Mouse (Mus musculus): ENCODE results near the gene Kif26b. TPM values are rescaled to one million over a fixed set of nuclear protein-coding genes. Genes with fewer than 3 reads are reported as not detected.

Gene Kif26b
- polyA plus RNA-seq, 1 experiment from 2014 or later, result 2.7 TPM

DNA sequence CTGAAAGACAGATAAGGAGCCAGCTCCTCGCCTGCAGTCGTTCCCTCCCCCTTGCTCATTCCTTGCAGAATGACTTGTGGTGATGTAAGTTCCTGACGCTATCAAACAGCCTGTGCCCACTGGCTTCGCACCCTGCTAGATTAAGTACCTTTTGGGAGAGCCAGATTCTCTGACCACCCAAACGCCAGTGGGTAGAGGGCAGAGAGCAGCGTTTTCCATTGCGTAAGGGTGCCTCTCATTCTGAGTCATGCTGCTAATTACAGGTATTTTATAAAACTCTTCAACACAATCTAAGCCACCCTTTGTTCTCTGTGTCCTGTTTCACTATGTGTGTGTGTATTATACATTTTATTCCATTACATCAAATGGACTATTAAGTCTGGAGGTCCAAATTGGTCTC, 352.0 kb downstream of the Kif26b start:
- DNase-seq (ENCODE audit: low spot score), result no peak
- Histone ChIP-seq H3K27ac (ENCODE audit: low read depth, low read length) (no peak overlapping the region), H3K9me3 (replicated peaks; ENCODE audit: control insufficient read depth, low read length) (no peaks in the 10 kb centered on the region), H3K4me3 (ENCODE audit: low read depth, low read length) (no peak overlapping the region), H3K4me2 (ENCODE audit: low read length) (no peak overlapping the region), H3K4me1 (ENCODE audit: control insufficient read depth, insufficient read depth, low read length) (no peaks in the 10 kb centered on the region), H3K36me3 (ENCODE audit: control insufficient read depth, insufficient read depth, low read length) (no peaks in the 10 kb centered on the region), H3K27me3 (replicated peaks; ENCODE audit: control insufficient read depth, insufficient read depth, low read length) (no peaks in the 10 kb centered on the region), H3K9ac (ENCODE audit: low read length) (no peak overlapping the region)
- ATAC-seq, result no peak
- WGBS, result 81% methylated on average over 7 of the region's 7 CpGs

DNA sequence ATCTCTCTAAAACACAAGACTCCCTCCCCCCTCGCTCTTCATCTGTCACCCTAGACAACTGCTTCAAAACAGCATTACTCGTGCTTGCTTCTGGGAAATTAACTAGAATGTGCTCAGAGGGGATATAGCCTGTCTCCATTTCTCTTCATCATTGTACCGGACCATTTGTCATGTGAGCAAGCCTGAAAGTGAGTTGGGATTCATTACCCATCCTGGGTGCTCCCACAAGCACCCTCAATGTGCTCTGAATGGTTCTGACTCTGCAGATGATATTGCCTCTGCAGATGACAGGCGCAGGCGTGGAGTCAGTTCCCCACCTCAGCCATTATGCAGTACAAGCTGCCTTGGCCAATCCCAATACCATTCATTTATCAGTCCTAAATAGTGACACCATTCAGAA, 357.7 kb downstream of the Kif26b start:
- DNase-seq (ENCODE audit: low spot score) (no peak), ATAC-seq (0 out of 2 replicates have a peak, but pooled peaks have one; percentile 23)
- Histone ChIP-seq H3K4me3 (ENCODE audit: low read depth, low read length) (no peak overlapping the region), H3K36me3 (ENCODE audit: control insufficient read depth, insufficient read depth, low read length) (no peaks in the 10 kb centered on the region), H3K4me2 (ENCODE audit: low read length) (no peak overlapping the region), H3K27me3 (replicated peaks; ENCODE audit: control insufficient read depth, insufficient read depth, low read length) (no peaks in the 10 kb centered on the region), H3K9me3 (replicated peaks; ENCODE audit: control insufficient read depth, low read length) (no peaks in the 10 kb centered on the region), H3K27ac (ENCODE audit: low read depth, low read length) (no peak overlapping the region), H3K9ac (ENCODE audit: low read length) (no peak overlapping the region), H3K4me1 (ENCODE audit: control insufficient read depth, insufficient read depth, low read length) (no peaks in the 10 kb centered on the region)
- WGBS, result 81% methylated on average over 5 of the region's 5 CpGs

DNA sequence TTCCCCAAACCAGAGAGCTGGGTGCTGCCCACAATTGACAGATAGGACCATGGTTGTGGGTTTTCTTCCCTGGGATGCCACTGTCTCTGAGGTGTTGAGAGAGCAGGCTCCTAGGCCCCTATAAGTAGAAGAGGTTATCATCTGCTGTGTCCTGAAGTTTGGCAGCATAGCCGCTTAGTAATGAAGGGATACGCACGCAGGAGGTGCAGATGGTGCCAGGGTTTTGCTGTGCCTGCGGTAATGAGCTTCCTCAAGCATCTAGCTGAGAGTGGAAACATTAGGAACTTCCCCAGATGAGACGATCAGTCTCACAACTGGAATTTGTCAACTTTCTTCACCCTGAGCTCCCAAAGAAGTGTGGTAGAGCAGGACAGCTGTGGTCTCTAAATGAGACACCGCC, 363.5 kb downstream of the Kif26b start:
- Histone ChIP-seq H3K4me2 (ENCODE audit: low read length) (no peak overlapping the region), H3K4me1 (ENCODE audit: control insufficient read depth, insufficient read depth, low read length) (peaks cover 14% of the 10 kb centered on the region; the same call in 1 of the 2 replicates), H3K27ac (ENCODE audit: low read depth, low read length) (no peak overlapping the region), H3K27me3 (replicated peaks; ENCODE audit: control insufficient read depth, insufficient read depth, low read length) (no peaks in the 10 kb centered on the region), H3K4me3 (ENCODE audit: low read depth, low read length) (no peak overlapping the region), H3K9me3 (replicated peaks; ENCODE audit: control insufficient read depth, low read length) (no peaks in the 10 kb centered on the region), H3K36me3 (ENCODE audit: control insufficient read depth, insufficient read depth, low read length) (no peaks in the 10 kb centered on the region), H3K9ac (ENCODE audit: low read length) (no peak overlapping the region)
- ATAC-seq (no peak), DNase-seq (ENCODE audit: low spot score) (peak; percentile 64)
- WGBS, result 46% methylated on average over 6 of the region's 6 CpGs

DNA sequence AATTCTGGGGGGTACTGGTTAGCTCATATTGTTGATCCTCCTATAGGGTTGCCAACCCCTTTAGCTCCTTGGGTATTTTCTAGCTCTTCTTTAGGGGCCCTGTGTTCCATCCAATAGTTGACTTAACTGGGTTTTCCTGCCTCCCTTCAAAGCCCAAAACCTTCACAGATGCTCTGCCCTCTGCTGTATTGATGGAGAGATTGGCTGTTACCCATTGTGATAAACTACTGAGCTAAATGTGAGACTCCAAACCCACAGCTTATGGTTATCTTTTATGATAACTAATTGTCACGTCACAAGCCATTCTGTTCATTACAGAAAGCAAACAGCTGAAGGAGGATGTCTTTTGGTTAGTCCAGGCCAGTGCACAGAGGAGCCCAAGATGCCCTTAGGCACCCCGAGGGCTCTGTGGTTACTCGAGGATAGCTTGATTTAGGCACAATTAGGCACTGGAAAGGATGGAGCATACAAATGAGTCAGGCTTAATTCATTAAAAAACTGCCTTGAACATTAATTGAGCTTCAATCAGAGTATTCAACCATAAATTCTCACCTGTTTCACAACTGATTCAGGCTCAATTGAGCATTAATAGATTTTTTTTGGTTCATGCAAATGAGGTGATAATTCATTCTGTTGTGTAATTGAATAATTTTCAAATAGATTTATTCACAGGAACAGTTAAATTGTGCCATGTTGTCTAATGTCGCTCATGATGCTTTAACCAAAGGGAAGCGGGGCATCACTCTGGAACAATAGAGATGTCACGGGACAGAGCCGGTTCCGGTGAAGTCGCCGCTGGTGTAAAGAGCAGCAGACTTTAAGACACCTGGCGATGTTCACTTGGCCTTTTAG, 364.5 kb downstream of the Kif26b start:
- Histone ChIP-seq H3K27me3 (replicated peaks; ENCODE audit: control insufficient read depth, insufficient read depth, low read length) (no peaks in the 10 kb centered on the region), H3K4me2 (ENCODE audit: low read length) (no peak overlapping the region), H3K36me3 (ENCODE audit: control insufficient read depth, insufficient read depth, low read length) (no peaks in the 10 kb centered on the region), H3K9me3 (replicated peaks; ENCODE audit: control insufficient read depth, low read length) (no peaks in the 10 kb centered on the region), H3K9ac (ENCODE audit: low read length) (no peak overlapping the region), H3K27ac (ENCODE audit: low read depth, low read length) (no peak overlapping the region; the same call in 1 of the 2 replicates), H3K4me1 (ENCODE audit: control insufficient read depth, insufficient read depth, low read length) (peaks cover 14% of the 10 kb centered on the region; the same call in 1 of the 2 replicates), H3K4me3 (ENCODE audit: low read depth, low read length) (no peak overlapping the region)
- DNase-seq (ENCODE audit: low spot score) (peak; percentile 84), ATAC-seq (peak; percentile 94)
- WGBS, result 24% methylated on average over 11 of the region's 11 CpGs

DNA sequence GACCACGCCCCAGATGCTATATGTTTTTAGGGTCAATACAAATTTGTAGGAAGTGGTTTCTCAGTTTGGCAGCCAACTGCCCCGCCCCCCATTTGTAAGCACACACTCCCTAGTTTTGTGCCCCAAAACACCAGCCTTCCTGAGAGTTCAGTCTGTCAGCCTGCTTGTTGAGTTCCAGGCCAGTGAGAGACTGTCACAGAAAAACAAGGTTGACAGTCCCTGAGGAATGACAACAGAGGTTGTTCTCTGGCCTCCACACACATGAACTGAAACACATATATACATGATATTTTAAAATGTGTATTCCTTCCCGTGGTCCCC, 365.1 kb downstream of the Kif26b start:
- no peaks in the 10 kb centered on the region for H3K36me3 ChIP-seq (ENCODE audit: control insufficient read depth, insufficient read depth, low read length)
- no peaks in the 10 kb centered on the region for H3K27me3 ChIP-seq (replicated peaks; ENCODE audit: control insufficient read depth, insufficient read depth, low read length)
- no peak for DNase-seq (ENCODE audit: low spot score)
- no peak overlapping the region for H3K4me3 ChIP-seq (ENCODE audit: low read depth, low read length)
- H3K9ac ChIP-seq (ENCODE audit: low read length), result no peak overlapping the region
- WGBS, result 60% methylated on average over 3 of the region's 3 CpGs
- H3K9me3 ChIP-seq (replicated peaks; ENCODE audit: control insufficient read depth, low read length), result no peaks in the 10 kb centered on the region
- no peak overlapping the region for H3K4me2 ChIP-seq (ENCODE audit: low read length)
- peak; percentile 61 for ATAC-seq
- H3K27ac ChIP-seq (ENCODE audit: low read depth, low read length), result no peak overlapping the region
- H3K4me1 ChIP-seq (ENCODE audit: control insufficient read depth, insufficient read depth, low read length), result peaks cover 14% of the 10 kb centered on the region; the same call in 1 of the 2 replicates

DNA sequence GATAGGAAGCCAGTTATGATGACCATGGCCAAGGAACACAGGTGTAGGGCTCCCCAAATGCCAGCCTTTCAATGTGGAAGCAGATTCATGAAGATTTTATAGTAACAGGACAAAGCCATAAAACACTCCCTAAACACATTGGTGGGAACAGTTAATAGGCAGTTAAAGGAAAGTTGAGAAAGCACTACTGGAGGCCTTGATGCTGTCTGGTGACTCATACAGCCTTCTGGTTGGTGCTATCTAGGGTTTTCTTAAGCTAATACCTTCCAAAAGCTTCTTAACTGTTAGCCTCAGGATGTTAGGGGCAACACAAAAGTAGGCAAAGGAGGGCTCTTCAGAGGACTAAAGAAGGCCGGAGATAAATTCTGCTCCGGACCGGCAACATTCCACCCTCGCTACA, 366.7 kb downstream of the Kif26b start:
- no peak overlapping the region for H3K4me3 ChIP-seq (ENCODE audit: low read depth, low read length)
- H3K9me3 ChIP-seq (replicated peaks; ENCODE audit: control insufficient read depth, low read length), result no peaks in the 10 kb centered on the region
- DNase-seq (ENCODE audit: low spot score) (no peak), ATAC-seq (no peak)
- no peak overlapping the region for H3K9ac ChIP-seq (ENCODE audit: low read length)
- H3K36me3 ChIP-seq (ENCODE audit: control insufficient read depth, insufficient read depth, low read length), result no peaks in the 10 kb centered on the region
- H3K27me3 ChIP-seq (replicated peaks; ENCODE audit: control insufficient read depth, insufficient read depth, low read length), result no peaks in the 10 kb centered on the region
- no peak overlapping the region for H3K4me2 ChIP-seq (ENCODE audit: low read length)
- H3K4me1 ChIP-seq (ENCODE audit: control insufficient read depth, insufficient read depth, low read length), result peaks cover 14% of the 10 kb centered on the region; the same call in 1 of the 2 replicates
- no peak overlapping the region for H3K27ac ChIP-seq (ENCODE audit: low read depth, low read length)
- 97% methylated on average over 4 of the region's 4 CpGs for WGBS

DNA sequence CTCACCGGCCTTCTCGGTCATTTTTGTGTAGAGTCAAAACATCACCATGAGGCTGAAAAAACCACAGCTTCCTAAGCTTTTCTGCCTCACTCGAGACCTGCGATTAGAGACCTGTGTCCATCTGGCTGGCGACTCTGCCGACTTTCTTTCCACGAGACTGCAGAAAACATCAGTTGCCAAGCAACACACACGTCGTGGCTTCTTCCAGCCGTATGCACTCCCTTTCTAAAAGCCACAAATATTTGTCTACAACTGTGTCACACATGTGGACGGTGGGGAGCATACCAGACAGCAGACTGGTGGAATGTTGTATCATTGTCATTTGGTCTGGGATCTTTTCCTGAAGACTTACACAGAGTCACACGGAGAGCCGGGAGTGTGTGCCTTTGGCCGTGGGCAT, 382.0 kb downstream of the Kif26b start:
- Histone ChIP-seq H3K9me3 (replicated peaks; ENCODE audit: control insufficient read depth, low read length) (no peaks in the 10 kb centered on the region), H3K4me1 (ENCODE audit: control insufficient read depth, insufficient read depth, low read length) (peaks cover 4% of the 10 kb centered on the region; the same call in 1 of the 2 replicates), H3K4me3 (ENCODE audit: low read depth, low read length) (no peak overlapping the region), H3K36me3 (ENCODE audit: control insufficient read depth, insufficient read depth, low read length) (no peaks in the 10 kb centered on the region), H3K4me2 (ENCODE audit: low read length) (no peak overlapping the region), H3K27me3 (replicated peaks; ENCODE audit: control insufficient read depth, insufficient read depth, low read length) (no peaks in the 10 kb centered on the region), H3K9ac (ENCODE audit: low read length) (no peak overlapping the region), H3K27ac (ENCODE audit: low read depth, low read length) (no peak overlapping the region)
- WGBS, result 76% methylated on average over 14 of the region's 14 CpGs
- ATAC-seq (no peak), DNase-seq (ENCODE audit: low spot score) (no peak)

DNA sequence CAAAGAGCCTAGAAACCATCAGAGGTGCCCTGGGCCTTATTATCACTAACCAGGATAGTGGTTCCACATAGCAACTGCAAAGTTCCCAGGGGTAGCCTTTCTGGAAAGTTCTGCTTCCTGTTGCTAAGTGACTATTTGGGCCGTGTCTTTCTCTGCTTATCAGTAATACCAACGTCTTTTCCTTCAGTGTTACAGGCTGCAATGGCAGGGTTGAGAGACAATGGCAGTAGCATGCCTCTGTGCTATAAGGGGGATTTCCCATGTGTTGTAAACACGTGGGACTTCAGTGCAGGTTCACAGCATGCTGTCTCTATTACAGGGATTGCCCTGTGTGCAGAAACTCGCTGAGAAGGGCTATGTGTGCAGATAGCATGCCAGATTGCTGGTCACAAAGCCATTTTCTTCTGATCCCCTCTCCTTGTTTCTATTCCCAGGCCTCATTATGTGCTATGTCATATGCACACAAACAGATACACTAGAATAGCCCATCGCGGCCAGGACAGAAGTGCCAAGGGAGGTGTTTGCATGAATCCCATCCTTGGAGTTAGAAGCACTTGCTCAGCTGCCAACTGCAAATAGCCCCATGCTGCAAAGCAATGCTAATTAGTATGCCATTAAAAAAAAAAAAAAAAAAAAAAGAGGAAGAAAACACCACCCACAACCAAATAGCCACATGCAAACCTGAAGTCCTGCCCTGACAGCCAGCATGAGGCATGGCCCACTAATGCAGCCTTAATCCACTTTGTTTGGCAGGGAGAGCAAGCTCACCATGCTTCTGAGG, 384.2 kb downstream of the Kif26b start:
- H3K4me3 ChIP-seq (ENCODE audit: low read depth, low read length), result no peak overlapping the region
- H3K9me3 ChIP-seq (replicated peaks; ENCODE audit: control insufficient read depth, low read length), result no peaks in the 10 kb centered on the region
- WGBS, result 34% methylated on average over 6 of the region's 6 CpGs
- H3K27ac ChIP-seq (ENCODE audit: low read depth, low read length), result no peak overlapping the region
- H3K9ac ChIP-seq (ENCODE audit: low read length), result no peak overlapping the region
- ATAC-seq (peak; percentile 44; the same call in 1 of the 2 replicates), DNase-seq (ENCODE audit: low spot score) (peak; percentile 66)
- no peak overlapping the region for H3K4me2 ChIP-seq (ENCODE audit: low read length)
- peaks cover 4% of the 10 kb centered on the region; the same call in 1 of the 2 replicates for H3K4me1 ChIP-seq (ENCODE audit: control insufficient read depth, insufficient read depth, low read length)
- no peaks in the 10 kb centered on the region for H3K27me3 ChIP-seq (replicated peaks; ENCODE audit: control insufficient read depth, insufficient read depth, low read length)
- H3K36me3 ChIP-seq (ENCODE audit: control insufficient read depth, insufficient read depth, low read length), result no peaks in the 10 kb centered on the region

DNA sequence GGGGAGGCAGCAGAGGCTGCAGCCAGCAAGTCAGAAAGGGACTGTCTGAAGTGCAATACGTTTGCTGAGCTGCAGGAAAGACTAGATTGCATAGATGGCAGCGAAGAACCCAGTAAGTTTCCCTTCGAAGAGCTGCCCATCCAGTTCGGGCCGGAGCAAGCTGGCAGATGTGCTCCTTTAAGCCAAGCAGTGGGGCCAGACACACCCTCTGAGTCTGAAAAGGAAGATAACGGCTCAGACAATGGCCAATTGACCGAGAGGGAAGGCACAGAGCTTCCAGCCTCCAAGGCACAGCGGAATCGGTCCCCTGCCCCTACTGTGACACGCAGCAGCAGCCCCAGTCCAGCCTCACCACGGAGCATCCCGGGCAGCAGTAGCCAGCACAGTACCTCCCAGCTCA, 386.1 kb downstream of the Kif26b start:
- DNase-seq (ENCODE audit: low spot score), result no peak

More for the DNA sequence above, 386.1 kb downstream of the Kif26b start:
- ATAC-seq, result no peak
- Histone ChIP-seq H3K4me2 (ENCODE audit: low read length) (no peak overlapping the region), H3K9me3 (replicated peaks; ENCODE audit: control insufficient read depth, low read length) (no peaks in the 10 kb centered on the region), H3K36me3 (ENCODE audit: control insufficient read depth, insufficient read depth, low read length) (no peaks in the 10 kb centered on the region), H3K27ac (ENCODE audit: low read depth, low read length) (no peak overlapping the region), H3K4me1 (ENCODE audit: control insufficient read depth, insufficient read depth, low read length) (peaks cover 4% of the 10 kb centered on the region; the same call in 1 of the 2 replicates), H3K9ac (ENCODE audit: low read length) (no peak overlapping the region), H3K4me3 (ENCODE audit: low read depth, low read length) (no peak overlapping the region), H3K27me3 (replicated peaks; ENCODE audit: control insufficient read depth, insufficient read depth, low read length) (no peaks in the 10 kb centered on the region)
- WGBS, result 53% methylated on average over 12 of the region's 12 CpGs

All from forebrain, embryonic 14.5 days (tissue).